Mouse (Mus musculus) MEL (cell line): ENCODE data around the gene Kcnj2. TPM values are rescaled to one million over a fixed set of nuclear protein-coding genes. Genes with fewer than 3 reads are reported as not detected.
A peak's percentile ranks its signal among the peaks of the same experiment; 100 is the strongest.

Experiments
- DNase-seq: peaks from one replicate; pipeline ENCODE4 v3.0.0; 2011; ENCODE audit warnings: low read depth, low spot score
- H3K27ac ChIP-seq: 2 replicates; pipeline ENCODE4 v1.5.1; 2012; ENCODE audit warnings: low read depth, mild to moderate bottlenecking, control low read depth, low read length, moderate library complexity; ENCODE audit not compliant: control insufficient read depth
- H3K27me3 ChIP-seq, 2 experiments: fragments of 150-350 bp in 1 of 2; sonication (generic) in 1 of 2; 2 replicates each; pipeline ENCODE4 v1.6.1; 2012; ENCODE audit warnings: low read length in 2 of 2, mild to moderate bottlenecking in 2 of 2, improper control_type of control experiment in 1 of 2, moderate library complexity in 1 of 2; ENCODE audit not compliant: insufficient read depth in 2 of 2, control insufficient read depth in 1 of 2
- H3K36me3 ChIP-seq, 2 experiments: 2 replicates each; pipeline ENCODE4 v1.6.1; 2012 to 2014; ENCODE audit warnings: low read length in 2 of 2, improper control_type of control experiment in 1 of 2, inconsistent platforms in 1 of 2, mild to moderate bottlenecking in 1 of 2; ENCODE audit not compliant: insufficient read depth in 2 of 2, control insufficient read depth in 1 of 2
- H3K4me1 ChIP-seq, 2 experiments: fragments of 150-350 bp in 1 of 2; sonication (generic) in 1 of 2; 2 replicates each; pipeline ENCODE4 v1.6.1; 2012; ENCODE audit warnings: low read length in 2 of 2, improper control_type of control experiment in 1 of 2, mild to moderate bottlenecking in 1 of 2; ENCODE audit not compliant: insufficient read depth in 2 of 2, control insufficient read depth in 1 of 2
- H3K4me3 ChIP-seq, 2 experiments: fragments of 150-350 bp in 1 of 2; sonication (generic) in 1 of 2; 2 replicates each; pipeline ENCODE4 v1.5.1; 2012; ENCODE audit warnings: low read depth in 2 of 2, low read length in 2 of 2, mild to moderate bottlenecking in 2 of 2, moderate library complexity in 2 of 2, control low read depth in 1 of 2, improper control_type of control experiment in 1 of 2; ENCODE audit not compliant: control insufficient read depth in 1 of 2, insufficient read depth in 1 of 2
- H3K79me2 ChIP-seq: 2 replicates; pipeline ENCODE4 v1.6.1; 2012; ENCODE audit warnings: mild to moderate bottlenecking, low read length, moderate library complexity; ENCODE audit not compliant: control insufficient read depth, poor library complexity, insufficient read depth
- H3K9ac ChIP-seq: 2 replicates; pipeline ENCODE4 v1.6.1; 2012; ENCODE audit warnings: low read depth, mild to moderate bottlenecking, control low read depth, low read length, moderate library complexity; ENCODE audit not compliant: control insufficient read depth, poor library complexity, severe bottlenecking
- H3K9me3 ChIP-seq: fragments of 150-350 bp; sonication (generic); replicated peaks from 2 replicates; pipeline ENCODE4 v1.6.1; 2012; ENCODE audit warnings: mild to moderate bottlenecking, low read length, improper control_type of control experiment, moderate library complexity; ENCODE audit not compliant: insufficient read depth
- CHD2 ChIP-seq: IDR thresholded peaks from 2 replicates; pipeline ENCODE4 v1.6.1; 2011; ENCODE audit warnings: low read length, improper control_type of control experiment
- E2F4 ChIP-seq: IDR thresholded peaks from 2 replicates; pipeline ENCODE4 v1.6.1; 2011; ENCODE audit warnings: low read depth, low read length, improper control_type of control experiment, borderline replicate concordance
- EP300 ChIP-seq, 2 experiments: IDR thresholded peaks; 2 replicates each; pipeline ENCODE4 v1.6.1; 2011; ENCODE audit warnings: improper control_type of control experiment in 2 of 2, low read length in 2 of 2, low read depth in 1 of 2, mild to moderate bottlenecking in 1 of 2
- HCFC1 ChIP-seq: IDR thresholded peaks from 2 replicates; pipeline ENCODE4 v1.6.1; 2012; ENCODE audit warnings: low read depth, mild to moderate bottlenecking, inconsistent platforms, low read length, improper control_type of control experiment, moderate library complexity
- KAT2A ChIP-seq: conservative IDR thresholded peaks from 2 replicates; pipeline ENCODE4 v1.6.1; 2012; ENCODE audit warnings: low read depth, low read length, improper control_type of control experiment, inconsistent platforms
- MAZ ChIP-seq: IDR thresholded peaks from 2 replicates; pipeline ENCODE4 v1.6.1; 2012; ENCODE audit warnings: low read depth, mild to moderate bottlenecking, inconsistent platforms, low read length, improper control_type of control experiment
- POLR2A ChIP-seq, 2 experiments: IDR thresholded peaks; 2 replicates each; pipeline ENCODE4 v1.6.1; 2011 to 2012; ENCODE audit warnings: low read length in 2 of 2, mild to moderate bottlenecking in 2 of 2, control low read depth in 1 of 2, improper control_type of control experiment in 1 of 2, low read depth in 1 of 2, moderate library complexity in 1 of 2; ENCODE audit not compliant: control insufficient read depth in 1 of 2, insufficient read depth in 1 of 2, poor library complexity in 1 of 2
- POLR2AphosphoS5 ChIP-seq: IDR thresholded peaks from 2 replicates; pipeline ENCODE4 v1.6.1; 2012; ENCODE audit warnings: low read depth, borderline replicate concordance, mild to moderate bottlenecking, inconsistent platforms, low read length, moderate library complexity, mixed read lengths
- SMC3 ChIP-seq: IDR thresholded peaks from 2 replicates; pipeline ENCODE4 v1.6.1; 2011; ENCODE audit warnings: low read depth, low read length, improper control_type of control experiment
- TBP ChIP-seq: IDR thresholded peaks from 2 replicates; pipeline ENCODE4 v1.8.0; 2011; ENCODE audit warnings: low read depth, low read length, improper control_type of control experiment
- ZC3H11A ChIP-seq: IDR thresholded peaks from 2 replicates; pipeline ENCODE4 v1.6.1; 2012; ENCODE audit warnings: low read depth, mild to moderate bottlenecking, inconsistent platforms, low read length, improper control_type of control experiment
- ZMIZ1 ChIP-seq: IDR thresholded peaks from 2 replicates; pipeline ENCODE4 v1.6.1; 2012; ENCODE audit warnings: low read depth, mild to moderate bottlenecking, inconsistent platforms, low read length, improper control_type of control experiment, moderate library complexity
- ZNF384 ChIP-seq: IDR thresholded peaks from 2 replicates; pipeline ENCODE4 v1.6.1; 2012; ENCODE audit warnings: low read depth, mild to moderate bottlenecking, inconsistent platforms, low read length, improper control_type of control experiment
- polyA plus RNA-seq, 2 experiments: library from polyadenylated mRNA; stranded (reverse) in 1 of 2; unstranded in 1 of 2; fragments of >175 nt in 1 of 2; fragments of >200 nt in 1 of 2; gene quantifications; 2 replicates each; pipeline versions ENCODE4 v1.2.1 to v1.2.4; 2012; ENCODE audit warnings: low replicate concordance in 2 of 2, low read depth in 1 of 2; ENCODE audit not compliant: insufficient read length in 2 of 2, insufficient read depth in 1 of 2, missing spikeins in 1 of 2
- total RNA-seq: library from RNA; depleted of rRNA; stranded (reverse); fragments of 300-350 nt; gene quantifications from 2 replicates; pipeline ENCODE4 v1.2.3, GENCODE M21; 2012

The Kcnj2 gene
- total and polyA plus RNA-seq, 3 experiments = not detected

DNA sequence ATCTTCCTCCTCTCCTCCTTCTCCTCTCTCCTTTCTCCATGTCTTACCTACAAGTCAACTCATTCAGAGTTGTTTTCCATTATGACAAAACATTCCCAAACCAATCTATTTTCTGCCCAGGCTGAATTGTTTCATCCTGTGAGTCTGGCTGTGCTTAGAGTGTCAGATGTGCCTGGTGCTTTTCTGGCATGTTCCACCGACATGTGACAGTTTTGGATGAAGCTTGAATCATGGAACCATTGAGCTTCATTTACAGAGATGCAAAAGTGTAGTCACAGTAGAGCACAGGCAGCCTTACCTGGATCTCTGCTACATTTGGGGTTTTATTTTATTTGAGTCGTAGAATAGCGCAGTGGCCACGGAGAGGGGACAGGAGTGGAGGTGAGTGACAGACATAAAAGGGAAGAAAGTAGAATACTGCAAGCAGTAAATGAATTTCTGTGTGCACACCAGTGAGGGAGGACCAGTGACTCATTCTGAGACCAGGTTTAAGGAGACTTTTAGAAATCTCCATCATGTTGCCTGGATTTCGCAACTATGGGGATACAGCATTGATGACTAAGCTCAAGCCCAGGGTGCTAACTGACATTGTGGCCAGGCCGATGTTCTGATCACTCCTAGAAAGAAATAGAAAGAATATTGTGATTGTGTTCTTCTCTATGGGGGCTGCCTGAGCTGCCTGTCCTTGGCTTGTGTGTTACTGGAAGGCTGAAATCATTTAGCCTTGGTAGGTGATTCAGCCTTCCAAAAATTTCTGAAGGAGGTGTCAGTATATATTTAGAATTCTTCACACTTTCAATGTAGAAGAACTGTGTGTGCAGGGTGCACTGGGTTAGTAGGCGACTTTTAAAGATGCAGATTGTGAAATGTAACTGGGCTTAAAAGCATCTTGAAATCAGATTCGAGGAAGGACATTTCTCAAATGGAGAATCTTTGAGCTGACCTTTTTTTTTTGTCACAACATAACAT lies 10.8 kb upstream of the Kcnj2 start:
- H3K4me1 ChIP-seq = no peaks in the 10 kb centered on the region
- no peaks in the 10 kb centered on the region for H3K27me3 ChIP-seq
- no peak for DNase-seq
- no peaks in the 10 kb centered on the region for H3K79me2 ChIP-seq
- H3K9ac ChIP-seq = no peak overlapping the region
- no peaks in the 10 kb centered on the region for H3K9me3 ChIP-seq
- TF ChIP-seq CHD2 (no peak), ZMIZ1 (no peak), TBP (no peak), KAT2A (no peak), E2F4 (no peak), EP300 (IDR thresholded peaks at IDR 0.05; ENCODE audit: low read depth in 1 of 2, low read length in 2 of 2) (no peak), ZNF384 (no peak)
- H3K4me3 ChIP-seq = no peak overlapping the region
- H3K36me3 ChIP-seq = no peaks in the 10 kb centered on the region
- H3K27ac ChIP-seq = no peak overlapping the region

DNA sequence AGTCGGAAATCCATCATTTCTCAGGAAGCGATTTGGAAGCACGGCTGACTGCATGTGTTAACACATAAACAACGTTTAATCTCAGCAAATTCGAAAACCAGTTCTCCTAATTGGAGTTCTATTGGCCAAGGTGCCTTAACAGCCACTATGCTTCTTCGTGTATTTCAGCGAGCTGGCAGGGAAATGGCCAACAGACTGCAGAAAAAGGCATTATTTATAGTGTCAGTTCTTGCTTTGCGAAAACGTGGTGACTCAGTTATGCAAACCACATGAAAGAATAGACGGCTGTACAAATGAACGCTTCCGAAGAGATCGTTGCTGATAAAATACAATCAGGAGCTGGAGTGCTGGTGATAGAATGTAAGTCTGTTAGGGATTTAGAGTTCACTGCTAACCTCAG lies 9.9 kb upstream of the Kcnj2 start:
- Histone ChIP-seq H3K4me3 (no peak overlapping the region), H3K9me3 (no peaks in the 10 kb centered on the region), H3K4me1 (no peaks in the 10 kb centered on the region), H3K36me3 (no peaks in the 10 kb centered on the region), H3K79me2 (no peaks in the 10 kb centered on the region)
- no peak for DNase-seq
- TF ChIP-seq ZC3H11A = no peak
- no peak for TF ChIP-seq ZNF384
- TF ChIP-seq, all 39 proteins: peak for 0
- no peaks in the 10 kb centered on the region for H3K27me3 ChIP-seq
- H3K9ac ChIP-seq = no peak overlapping the region
- H3K27ac ChIP-seq = no peak overlapping the region

DNA sequence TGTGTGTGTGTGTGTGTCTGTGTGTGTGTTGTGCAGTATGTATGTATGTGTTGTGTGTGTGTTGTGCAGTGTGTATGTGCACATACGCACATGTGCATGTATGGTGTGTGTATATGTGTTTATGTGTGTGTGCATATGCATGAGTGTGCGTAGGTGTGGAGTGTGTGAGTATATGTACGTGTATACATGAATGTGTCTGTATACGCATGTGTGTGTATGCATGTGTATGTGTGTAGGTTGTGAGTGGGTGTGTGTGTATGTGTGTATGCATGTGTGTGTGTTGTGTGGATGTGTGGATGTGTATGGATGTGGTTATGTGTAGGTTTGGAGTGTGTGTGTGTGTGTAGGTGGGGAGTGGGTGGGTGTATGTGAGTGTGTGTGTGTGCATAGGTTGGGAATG lies 8.5 kb upstream of the Kcnj2 start:
- H3K9ac ChIP-seq = no peak overlapping the region
- H3K36me3 ChIP-seq = no peaks in the 10 kb centered on the region
- H3K27me3 ChIP-seq = no peaks in the 10 kb centered on the region
- H3K4me1 ChIP-seq = no peaks in the 10 kb centered on the region
- no peaks in the 10 kb centered on the region for H3K79me2 ChIP-seq
- no peak overlapping the region for H3K4me3 ChIP-seq
- DNase-seq = no peak
- no peak for TF ChIP-seq MAZ
- TF ChIP-seq POLR2AphosphoS5 = peak; percentile 81; the same call in 1 of the 2 replicates
- TF ChIP-seq KAT2A = no peak
- TF ChIP-seq POLR2A (IDR thresholded peaks at IDR 0.05; ENCODE audit: control insufficient read depth in 1 of 2, insufficient read depth in 1 of 2, low read depth in 1 of 2, low read length in 2 of 2, poor library complexity in 1 of 2) = no peak
- TF ChIP-seq HCFC1 = no peak
- no peak for TF ChIP-seq SMC3
- TF ChIP-seq, all 39 proteins: peak for 1
- Histone ChIP-seq H3K9me3 (no peaks in the 10 kb centered on the region), H3K27ac (no peak overlapping the region)
